Mouse (Mus musculus) midbrain, embryonic 16.5 days (tissue): Measurements from ENCODE around the gene Aak1. TPM values are rescaled to one million over a fixed set of nuclear protein-coding genes. Genes with fewer than 3 reads are reported as not detected.

Experiments used
- ATAC-seq: fragments of 200-750 bp; cut with Nextera tagmentation; 2 replicates; pipeline ENCODE4 v1.8.0; 2017; ENCODE audit warnings: moderate TSS enrichment
- H3K27ac ChIP-seq: fragments of 300-500 bp; sonication (generic); 2 replicates; pipeline ENCODE4 v1.5.1; 2014; ENCODE audit warnings: mild to moderate bottlenecking, low read length, mixed read lengths
- H3K27me3 ChIP-seq: fragments of 300-500 bp; sonication (generic); 2 replicates; pipeline ENCODE4 v1.6.1; 2014; ENCODE audit warnings: low read depth, low read length, mixed read lengths; ENCODE audit not compliant: control insufficient read depth, insufficient read depth
- H3K36me3 ChIP-seq: fragments of 300-500 bp; sonication (generic); 2 replicates; pipeline ENCODE4 v1.6.1; 2014; ENCODE audit warnings: mild to moderate bottlenecking, low read length, moderate library complexity, mixed read lengths; ENCODE audit not compliant: control insufficient read depth, insufficient read depth
- H3K4me1 ChIP-seq: fragments of 300-500 bp; sonication (generic); 2 replicates; pipeline ENCODE4 v1.6.1; 2014; ENCODE audit warnings: mild to moderate bottlenecking, low read length, mixed read lengths; ENCODE audit not compliant: control insufficient read depth, insufficient read depth
- H3K4me2 ChIP-seq: fragments of 300-500 bp; sonication (generic); 2 replicates; pipeline ENCODE4 v1.6.1; 2014; ENCODE audit warnings: mild to moderate bottlenecking, low read length, mixed read lengths
- H3K4me3 ChIP-seq: fragments of 300-500 bp; sonication (generic); 2 replicates; pipeline ENCODE4 v1.5.1; 2014; ENCODE audit warnings: low read depth, mild to moderate bottlenecking, low read length, moderate library complexity, mixed read lengths
- H3K9ac ChIP-seq: fragments of 300-500 bp; sonication (generic); 2 replicates; pipeline ENCODE4 v1.6.1; 2014; ENCODE audit warnings: low read depth, low read length, mixed read lengths
- H3K9me3 ChIP-seq: fragments of 300-500 bp; sonication (generic); replicated peaks from 2 replicates; pipeline ENCODE4 v1.6.1; 2014; ENCODE audit warnings: mild to moderate bottlenecking, low read length, mixed read lengths; ENCODE audit not compliant: control insufficient read depth, poor library complexity, severe bottlenecking
- WGBS: fragments of 180-500 bp; shearing (Covaris S2); extraction: QIAGEN DNeasy Blood & Tissue Kit; methylation state at CpG from one replicate; pipeline ENCODE4 v1.1.7; 2014; 5-methylcytosine and 5-hydroxymethylcytosine counted together
- polyA plus RNA-seq: library from polyadenylated mRNA; unstranded; fragments of >200 nt; fragmentation: Nextera tagmentation; extraction: Ambion mirVana; gene quantifications from 2 replicates; pipeline ENCODE4 v1.2.1, GENCODE M21; 2015

The Aak1 gene
- polyA plus RNA-seq, 1 experiment from 2014 or later, result 44.6 TPM

DNA sequence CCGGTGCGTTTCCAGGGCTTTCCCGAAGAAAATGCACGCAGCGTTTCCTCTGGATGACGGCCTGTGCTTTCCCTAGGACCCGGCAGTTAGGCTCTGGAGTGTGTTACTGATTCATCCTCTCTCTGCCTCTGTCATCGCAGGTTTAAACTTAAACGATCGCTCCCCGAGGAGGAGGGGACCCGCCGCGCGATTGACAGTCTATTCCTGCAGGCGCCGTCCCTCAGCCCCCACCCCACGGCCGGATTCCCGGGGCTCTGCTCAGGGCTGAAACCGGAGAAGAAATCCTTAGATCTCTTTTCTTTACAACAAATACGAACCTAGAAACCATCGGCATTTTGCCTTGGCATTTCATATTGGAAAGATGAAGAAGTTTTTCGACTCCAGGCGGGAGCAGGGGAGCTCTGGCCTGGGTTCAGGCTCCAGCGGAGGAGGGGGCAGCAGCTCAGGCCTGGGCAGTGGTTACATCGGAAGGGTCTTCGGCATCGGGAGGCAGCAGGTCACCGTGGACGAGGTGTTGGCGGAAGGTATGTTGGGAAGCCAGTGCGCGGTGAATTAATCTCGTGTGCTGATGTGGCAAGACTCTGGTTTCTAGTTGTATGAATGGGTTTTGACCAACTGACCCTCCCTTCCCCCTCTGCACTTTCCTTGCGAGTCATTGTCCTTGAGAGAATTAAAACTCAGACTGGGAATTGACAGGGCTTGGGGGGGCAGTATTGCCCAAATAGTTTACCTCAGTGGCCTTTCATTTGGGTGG is 552 bp downstream of the Aak1 start:
- Histone ChIP-seq H3K27me3 (no peaks in the 10 kb centered on the region), H3K9me3 (no peaks in the 10 kb centered on the region), H3K4me3 (peak overlapping the region; percentile 88), H3K4me2 (peak overlapping the region; percentile 84), H3K36me3 (no peaks in the 10 kb centered on the region), H3K4me1 (peaks cover 47% of the 10 kb centered on the region), H3K27ac (peak overlapping the region; percentile 96), H3K9ac (peak overlapping the region; percentile 88)
- 0% methylated on average over 36 of the region's 36 CpGs for WGBS
- ATAC-seq, result peak; percentile 57

- Histone ChIP-seq H3K9ac (peak overlapping the region; percentile 88), H3K4me3 (peak overlapping the region; percentile 88), H3K4me2 (peak overlapping the region; percentile 84), H3K27me3 (no peaks in the 10 kb centered on the region), H3K36me3 (no peaks in the 10 kb centered on the region), H3K27ac (peak overlapping the region; percentile 96; the same call in 1 of the 2 replicates), H3K4me1 (peaks cover 48% of the 10 kb centered on the region), H3K9me3 (no peaks in the 10 kb centered on the region)
- WGBS, result 24% methylated on average over 4 of the region's 4 CpGs
- ATAC-seq, result no peak
These were observed 1.3 kb downstream of the Aak1 start for GRCm38 (mm10) chr6:86850588-86850987.

DNA sequence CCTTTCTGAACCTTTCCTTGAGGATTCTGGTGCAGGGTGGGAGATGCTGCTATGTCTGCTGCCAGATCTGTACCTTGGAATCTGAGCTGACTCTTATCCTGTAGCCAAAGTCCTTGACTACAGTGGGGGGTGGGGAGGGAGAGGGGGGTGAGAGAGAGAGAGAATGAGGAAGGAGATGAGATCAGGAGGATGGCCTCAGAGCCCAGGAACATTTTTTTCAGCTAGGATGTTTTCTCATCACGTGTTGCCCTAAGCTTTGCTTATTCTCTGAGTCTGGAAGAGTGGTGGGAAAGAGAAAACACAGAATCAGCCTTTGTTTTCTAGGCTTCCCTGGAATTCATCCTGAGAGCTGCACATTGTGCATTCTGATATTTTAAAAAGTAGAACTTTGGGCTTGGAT is 2.2 kb downstream of the Aak1 start:
- H3K9ac ChIP-seq, result peak overlapping the region; percentile 49
- ATAC-seq, result no peak
- WGBS, result 6% methylated on average over 1 of the region's 1 CpGs

GRCm38 (mm10) chr6:86853928-86854327 is 4.6 kb downstream of the Aak1 start:
- no peaks in the 10 kb centered on the region for H3K36me3 ChIP-seq
- no peak overlapping the region for H3K9ac ChIP-seq
- no peak overlapping the region for H3K4me2 ChIP-seq
- no peak overlapping the region for H3K4me3 ChIP-seq
- ATAC-seq, result no peak
- WGBS, result 88% methylated on average over 3 of the region's 3 CpGs
- H3K27ac ChIP-seq, result no peak overlapping the region
- H3K27me3 ChIP-seq, result no peaks in the 10 kb centered on the region
- peaks cover 36% of the 10 kb centered on the region for H3K4me1 ChIP-seq
- no peaks in the 10 kb centered on the region for H3K9me3 ChIP-seq

More for the DNA sequence above, 2.2 kb downstream of the Aak1 start:
- H3K4me1 ChIP-seq, result peaks cover 48% of the 10 kb centered on the region
- H3K27me3 ChIP-seq, result no peaks in the 10 kb centered on the region
- no peaks in the 10 kb centered on the region for H3K36me3 ChIP-seq
- H3K4me2 ChIP-seq, result peak overlapping the region; percentile 84
- H3K27ac ChIP-seq, result no peak overlapping the region
- H3K4me3 ChIP-seq, result peak overlapping the region; percentile 88
- H3K9me3 ChIP-seq, result no peaks in the 10 kb centered on the region

- Histone ChIP-seq H3K4me2 (no peak overlapping the region), H3K27me3 (no peaks in the 10 kb centered on the region), H3K36me3 (no peaks in the 10 kb centered on the region), H3K9me3 (no peaks in the 10 kb centered on the region), H3K4me3 (no peak overlapping the region), H3K27ac (no peak overlapping the region), H3K4me1 (peaks cover 36% of the 10 kb centered on the region), H3K9ac (no peak overlapping the region)
- ATAC-seq, result no peak
- WGBS, result 90% methylated on average over 4 of the region's 4 CpGs
These were observed 5.6 kb downstream of the Aak1 start for GRCm38 (mm10) chr6:86854941-86855340.

GRCm38 (mm10) chr6:86858606-86859005 is 9.3 kb downstream of the Aak1 start:
- H3K36me3 ChIP-seq, result no peaks in the 10 kb centered on the region
- no peak for ATAC-seq
- H3K4me1 ChIP-seq, result peaks cover 10% of the 10 kb centered on the region
- no peak overlapping the region for H3K4me2 ChIP-seq
- no peak overlapping the region for H3K27ac ChIP-seq
- 85% methylated on average over 3 of the region's 3 CpGs for WGBS
- H3K9me3 ChIP-seq, result no peaks in the 10 kb centered on the region
- no peaks in the 10 kb centered on the region for H3K27me3 ChIP-seq
- no peak overlapping the region for H3K4me3 ChIP-seq
- no peak overlapping the region for H3K9ac ChIP-seq

- no peak overlapping the region for H3K27ac ChIP-seq
- H3K27me3 ChIP-seq, result no peaks in the 10 kb centered on the region
- H3K4me2 ChIP-seq, result no peak overlapping the region
- H3K4me3 ChIP-seq, result no peak overlapping the region
- no peak for ATAC-seq
- H3K9ac ChIP-seq, result no peak overlapping the region
- no peaks in the 10 kb centered on the region for H3K4me1 ChIP-seq
- H3K36me3 ChIP-seq, result no peaks in the 10 kb centered on the region
- H3K9me3 ChIP-seq, result no peaks in the 10 kb centered on the region
- WGBS, result 87% methylated on average over 9 of the region's 9 CpGs
These were observed 11.6 kb downstream of the Aak1 start for GRCm38 (mm10) chr6:86860732-86861463.

DNA sequence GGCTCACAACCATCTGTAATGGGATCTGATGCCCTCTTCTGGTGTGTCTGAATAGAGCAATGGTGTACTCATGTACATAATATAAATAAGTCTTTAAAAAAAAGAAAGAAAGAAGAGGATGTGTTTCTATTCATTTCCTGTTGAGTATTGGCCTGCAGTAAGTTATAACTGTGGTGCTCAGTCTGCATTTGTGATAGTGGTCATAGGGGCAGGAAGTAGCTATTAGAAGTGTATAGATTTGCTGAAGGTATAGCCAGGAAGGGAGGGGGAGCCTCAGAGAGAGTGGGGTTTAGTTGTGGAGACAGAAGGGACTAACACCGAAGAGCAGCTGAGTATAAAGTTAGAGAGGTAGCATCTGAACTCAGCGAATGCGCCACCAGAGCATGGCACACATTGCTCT is 15.0 kb downstream of the Aak1 start:
- Histone ChIP-seq H3K27ac (no peak overlapping the region), H3K4me3 (no peak overlapping the region), H3K9ac (no peak overlapping the region), H3K27me3 (no peaks in the 10 kb centered on the region), H3K4me1 (no peaks in the 10 kb centered on the region), H3K4me2 (no peak overlapping the region), H3K36me3 (no peaks in the 10 kb centered on the region), H3K9me3 (no peaks in the 10 kb centered on the region)
- ATAC-seq, result no peak
- 92% methylated on average over 3 of the region's 3 CpGs for WGBS

DNA sequence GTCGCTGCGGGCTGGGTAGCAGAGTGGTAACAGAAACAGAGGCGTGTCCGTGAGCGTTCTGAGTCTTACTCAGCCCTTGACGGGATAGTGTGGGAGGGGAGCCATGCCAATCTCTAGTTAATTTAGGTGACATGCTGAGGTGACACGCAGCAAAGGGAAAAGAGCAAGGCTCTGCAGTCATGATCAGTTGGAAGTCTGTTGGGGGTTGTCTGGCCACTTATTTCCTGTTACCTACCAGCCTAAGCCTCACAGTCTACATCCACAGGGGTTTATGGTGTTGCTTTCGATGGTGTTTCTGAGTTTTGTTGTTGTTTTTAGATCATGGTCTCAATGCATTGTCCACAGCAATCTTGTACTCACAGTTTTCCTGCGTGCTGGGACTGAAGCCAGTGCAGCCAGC is 21.0 kb downstream of the Aak1 start:
- Histone ChIP-seq H3K9me3 (no peaks in the 10 kb centered on the region), H3K27me3 (no peaks in the 10 kb centered on the region), H3K4me2 (no peak overlapping the region), H3K36me3 (no peaks in the 10 kb centered on the region), H3K4me1 (no peaks in the 10 kb centered on the region), H3K4me3 (no peak overlapping the region), H3K27ac (no peak overlapping the region), H3K9ac (no peak overlapping the region)
- no peak for ATAC-seq
- 90% methylated on average over 9 of the region's 9 CpGs for WGBS
